Mouse (Mus musculus) embryonic facial prominence, embryonic 13.5 days (tissue): ENCODE measurements around the gene Scn5a. TPM values are rescaled to one million over a fixed set of nuclear protein-coding genes. Genes with fewer than 3 reads are reported as not detected.

Source experiments
- ATAC-seq: fragments of 200-750 bp; cut with Nextera tagmentation; 2 replicates; pipeline ENCODE4 v1.8.0; 2017; ENCODE audit warnings: low read depth; ENCODE audit not compliant: insufficient number of reproducible peaks, insufficient read depth, low FRiP score, low TSS enrichment
- H3K27ac ChIP-seq: fragments of 300-500 bp; sonication (generic); 2 replicates; pipeline ENCODE4 v1.5.1; 2015; ENCODE audit warnings: moderate library complexity, mild to moderate bottlenecking, inconsistent platforms
- H3K27me3 ChIP-seq: fragments of 300-500 bp; sonication (generic); 2 replicates; pipeline ENCODE4 v1.6.1; 2015; ENCODE audit warnings: mild to moderate bottlenecking, inconsistent platforms
- H3K36me3 ChIP-seq: fragments of 300-500 bp; sonication (generic); 2 replicates; pipeline ENCODE4 v1.6.1; 2015; ENCODE audit warnings: mild to moderate bottlenecking, inconsistent platforms
- H3K4me1 ChIP-seq: fragments of 300-500 bp; sonication (generic); 2 replicates; pipeline ENCODE4 v1.6.1; 2015; ENCODE audit warnings: inconsistent platforms
- H3K4me2 ChIP-seq: fragments of 300-500 bp; sonication (generic); 2 replicates; pipeline ENCODE4 v1.6.1; 2015; ENCODE audit warnings: moderate library complexity, mild to moderate bottlenecking, inconsistent platforms
- H3K4me3 ChIP-seq: fragments of 300-500 bp; sonication (generic); 2 replicates; pipeline ENCODE4 v1.5.1; 2015; ENCODE audit warnings: mild to moderate bottlenecking, inconsistent platforms
- H3K9ac ChIP-seq: fragments of 300-500 bp; sonication (generic); 2 replicates; pipeline ENCODE4 v1.6.1; 2015; ENCODE audit warnings: mild to moderate bottlenecking, inconsistent platforms
- H3K9me3 ChIP-seq: fragments of 300-500 bp; sonication (generic); 2 replicates; pipeline ENCODE4 v1.6.1; 2016; ENCODE audit warnings: inconsistent platforms
- WGBS: fragments of 180-500 bp; shearing (Covaris S2); methylation state at CpG from one replicate; pipeline ENCODE4 v1.1.7; 2015; ENCODE audit warnings: mixed read lengths; 5-methylcytosine and 5-hydroxymethylcytosine counted together
- polyA plus RNA-seq: library from polyadenylated mRNA; unstranded; fragments of >200 nt; fragmentation: Nextera tagmentation; extraction: Ambion mirVana; gene quantifications from 2 replicates; pipeline ENCODE4 v1.2.1, GENCODE M21; 2015

Gene Scn5a
- polyA plus RNA-seq, 1 experiment from 2014 or later: 0.42 TPM

GRCm38 (mm10) chr9:119563617-119564016 lies 15.2 kb downstream of the Scn5a start:
- H3K9me3 ChIP-seq: no peaks in the 10 kb centered on the region
- H3K27me3 ChIP-seq: peaks cover 30% of the 10 kb centered on the region
- no peak overlapping the region for H3K9ac ChIP-seq
- H3K36me3 ChIP-seq: no peaks in the 10 kb centered on the region
- H3K4me2 ChIP-seq: no peak overlapping the region
- no peak overlapping the region for H3K27ac ChIP-seq
- no peak for ATAC-seq
- peaks cover 8% of the 10 kb centered on the region for H3K4me1 ChIP-seq
- WGBS: 69% methylated on average over 6 of the region's 6 CpGs
- no peak overlapping the region for H3K4me3 ChIP-seq

GRCm38 (mm10) chr9:119562256-119562655 lies 16.6 kb downstream of the Scn5a start:
- no peak overlapping the region for H3K9ac ChIP-seq
- no peaks in the 10 kb centered on the region for H3K9me3 ChIP-seq
- ATAC-seq: no peak
- H3K36me3 ChIP-seq: no peaks in the 10 kb centered on the region
- peaks cover 12% of the 10 kb centered on the region for H3K4me1 ChIP-seq
- no peak overlapping the region for H3K4me2 ChIP-seq
- WGBS: 72% methylated on average over 12 of the region's 12 CpGs
- no peak overlapping the region for H3K27ac ChIP-seq
- H3K4me3 ChIP-seq: no peak overlapping the region
- peaks cover 23% of the 10 kb centered on the region for H3K27me3 ChIP-seq

GRCm38 (mm10) chr9:119561746-119562145 lies 17.1 kb downstream of the Scn5a start:
- Histone ChIP-seq H3K27me3 (peaks cover 18% of the 10 kb centered on the region), H3K4me1 (peaks cover 12% of the 10 kb centered on the region), H3K36me3 (no peaks in the 10 kb centered on the region), H3K9ac (no peak overlapping the region), H3K9me3 (no peaks in the 10 kb centered on the region), H3K4me2 (no peak overlapping the region), H3K27ac (no peak overlapping the region), H3K4me3 (no peak overlapping the region)
- WGBS: 44% methylated on average over 8 of the region's 8 CpGs
- ATAC-seq: no peak

- Histone ChIP-seq H3K4me2 (no peak overlapping the region), H3K27me3 (peaks cover 4% of the 10 kb centered on the region; the same call in 1 of the 2 replicates), H3K9me3 (no peaks in the 10 kb centered on the region), H3K9ac (no peak overlapping the region), H3K4me3 (no peak overlapping the region), H3K27ac (0 out of 2 replicates have a peak overlapping the region, but pooled peaks have one; percentile 8), H3K4me1 (peaks cover 12% of the 10 kb centered on the region), H3K36me3 (no peaks in the 10 kb centered on the region)
- no peak for ATAC-seq
- WGBS: 63% methylated on average over 16 of the region's 16 CpGs
Measured at GRCm38 (mm10) chr9:119559537-119560276, 19.1 kb downstream of the Scn5a start.

- H3K27ac ChIP-seq: no peak overlapping the region
- 0 out of 2 replicates have a peak overlapping the region, but pooled peaks have one; percentile 21 for H3K9ac ChIP-seq
- H3K9me3 ChIP-seq: no peaks in the 10 kb centered on the region
- H3K27me3 ChIP-seq: 0 out of 2 replicates have a peak, but pooled peaks cover 4% of the 10 kb centered on the region
- no peak overlapping the region for H3K4me2 ChIP-seq
- H3K4me3 ChIP-seq: no peak overlapping the region
- no peaks in the 10 kb centered on the region for H3K36me3 ChIP-seq
- ATAC-seq: no peak
- peaks cover 12% of the 10 kb centered on the region for H3K4me1 ChIP-seq
- 22% methylated on average over 12 of the region's 12 CpGs for WGBS
Measured at GRCm38 (mm10) chr9:119558119-119558854, 20.5 kb downstream of the Scn5a start.

GRCm38 (mm10) chr9:119556043-119556442 lies 22.8 kb downstream of the Scn5a start:
- WGBS: 89% methylated on average over 3 of the region's 3 CpGs
- Histone ChIP-seq H3K27me3 (0 out of 2 replicates have a peak, but pooled peaks cover 2% of the 10 kb centered on the region), H3K9ac (no peak overlapping the region), H3K4me2 (no peak overlapping the region), H3K9me3 (no peaks in the 10 kb centered on the region), H3K4me1 (peaks cover 5% of the 10 kb centered on the region; the same call in 1 of the 2 replicates), H3K27ac (no peak overlapping the region), H3K4me3 (no peak overlapping the region), H3K36me3 (no peaks in the 10 kb centered on the region)
- no peak for ATAC-seq

- H3K36me3 ChIP-seq: no peaks in the 10 kb centered on the region
- no peak for ATAC-seq
- H3K27me3 ChIP-seq: no peaks in the 10 kb centered on the region
- WGBS: 39% methylated on average over 12 of the region's 12 CpGs
- no peak overlapping the region for H3K4me2 ChIP-seq
- H3K27ac ChIP-seq: no peak overlapping the region
- H3K4me3 ChIP-seq: no peak overlapping the region
- peaks cover 3% of the 10 kb centered on the region; the same call in 1 of the 2 replicates for H3K9me3 ChIP-seq
- H3K9ac ChIP-seq: no peak overlapping the region
- H3K4me1 ChIP-seq: peaks cover 8% of the 10 kb centered on the region; the same call in 1 of the 2 replicates
Measured at GRCm38 (mm10) chr9:119547528-119547927, 31.3 kb downstream of the Scn5a start.

GRCm38 (mm10) chr9:119547128-119547527 lies 31.7 kb downstream of the Scn5a start:
- H3K9me3 ChIP-seq: peaks cover 3% of the 10 kb centered on the region; the same call in 1 of the 2 replicates
- peaks cover 11% of the 10 kb centered on the region; the same call in 1 of the 2 replicates for H3K4me1 ChIP-seq
- no peak for ATAC-seq
- H3K36me3 ChIP-seq: no peaks in the 10 kb centered on the region
- no peak overlapping the region for H3K4me3 ChIP-seq
- H3K27ac ChIP-seq: no peak overlapping the region
- H3K4me2 ChIP-seq: no peak overlapping the region
- no peak overlapping the region for H3K9ac ChIP-seq
- H3K27me3 ChIP-seq: no peaks in the 10 kb centered on the region
- WGBS: 74% methylated on average over 8 of the region's 8 CpGs

GRCm38 (mm10) chr9:119540726-119541125 lies 38.1 kb downstream of the Scn5a start:
- WGBS: 91% methylated on average over 9 of the region's 9 CpGs
- H3K4me3 ChIP-seq: no peak overlapping the region
- no peak overlapping the region for H3K4me2 ChIP-seq
- 0 out of 2 replicates have a peak, but pooled peaks cover 2% of the 10 kb centered on the region for H3K27me3 ChIP-seq
- H3K4me1 ChIP-seq: peaks cover 7% of the 10 kb centered on the region; the same call in 1 of the 2 replicates
- H3K36me3 ChIP-seq: no peaks in the 10 kb centered on the region
- no peaks in the 10 kb centered on the region for H3K9me3 ChIP-seq
- no peak for ATAC-seq
- no peak overlapping the region for H3K9ac ChIP-seq
- no peak overlapping the region for H3K27ac ChIP-seq

GRCm38 (mm10) chr9:119537823-119538222 lies 41.0 kb downstream of the Scn5a start:
- peaks cover 19% of the 10 kb centered on the region for H3K27me3 ChIP-seq
- H3K4me3 ChIP-seq: no peak overlapping the region
- no peaks in the 10 kb centered on the region for H3K36me3 ChIP-seq
- H3K4me1 ChIP-seq: peaks cover 6% of the 10 kb centered on the region; the same call in 1 of the 2 replicates
- no peak overlapping the region for H3K9ac ChIP-seq
- no peak for ATAC-seq
- no peak overlapping the region for H3K4me2 ChIP-seq
- H3K27ac ChIP-seq: no peak overlapping the region
- no peaks in the 10 kb centered on the region for H3K9me3 ChIP-seq
- WGBS: 74% methylated on average over 4 of the region's 4 CpGs

- WGBS: 7% methylated on average over 10 of the region's 10 CpGs
- H3K36me3 ChIP-seq: no peaks in the 10 kb centered on the region
- no peak overlapping the region for H3K9ac ChIP-seq
- ATAC-seq: no peak
- H3K27me3 ChIP-seq: peaks cover 36% of the 10 kb centered on the region
- H3K4me1 ChIP-seq: no peaks in the 10 kb centered on the region
- no peaks in the 10 kb centered on the region for H3K9me3 ChIP-seq
- no peak overlapping the region for H3K4me2 ChIP-seq
- no peak overlapping the region for H3K4me3 ChIP-seq
- no peak overlapping the region for H3K27ac ChIP-seq
Measured at GRCm38 (mm10) chr9:119531684-119532417, 47.0 kb downstream of the Scn5a start.
